Mouse (Mus musculus): Measurements from ENCODE around the gene Lrrc40.
"Not testable (repeated sequence)": the region's sequence is repeated elsewhere in the genome, so short reads cannot be mapped to it uniquely, and the experiment has no call there.

Lrrc40 gene

DNA sequence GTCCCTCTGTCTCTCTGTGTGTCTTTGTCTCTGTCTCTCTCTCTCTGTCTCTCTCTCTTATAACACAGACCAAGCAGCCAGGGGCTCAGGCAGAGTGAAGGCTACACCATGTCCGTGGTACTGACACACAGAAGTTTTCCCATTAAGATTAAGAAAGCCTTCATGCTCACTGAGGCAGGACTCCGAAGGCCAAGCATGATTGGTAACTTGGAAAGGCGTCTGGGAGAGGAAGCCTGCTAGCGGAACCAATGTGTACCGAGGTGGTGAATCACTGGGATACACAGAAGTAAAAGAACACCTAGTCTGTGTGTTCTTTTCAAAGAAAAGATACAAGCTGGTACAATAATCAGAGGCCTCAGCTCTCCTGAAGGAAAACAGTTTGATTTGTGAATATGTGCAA is 41.4 kb downstream of the Lrrc40 start:
- in situ Hi-C loops (cut with MboI, MseI) = no loop called here

DNA sequence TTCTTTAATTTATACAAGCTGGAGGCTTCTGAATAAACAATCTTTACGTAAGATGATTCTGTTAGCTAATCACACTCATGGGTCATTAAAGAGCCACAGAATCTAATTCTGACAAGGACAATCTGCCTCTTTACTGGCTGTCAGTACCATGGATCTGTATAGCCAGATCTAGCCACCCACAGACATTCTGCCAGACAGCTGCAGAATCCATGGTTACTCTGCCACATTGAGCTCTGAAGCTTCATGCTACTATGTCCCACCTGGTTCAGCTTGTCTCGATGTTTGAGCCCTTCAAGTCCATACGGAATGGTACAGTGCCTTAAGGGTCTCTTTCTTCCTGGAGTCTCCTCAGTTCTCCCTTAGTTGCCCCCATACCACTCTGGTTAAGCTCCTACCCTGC is 55.1 kb downstream of the Lrrc40 start:
- in situ Hi-C loops (cut with MboI, MseI) = no loop called here

DNA sequence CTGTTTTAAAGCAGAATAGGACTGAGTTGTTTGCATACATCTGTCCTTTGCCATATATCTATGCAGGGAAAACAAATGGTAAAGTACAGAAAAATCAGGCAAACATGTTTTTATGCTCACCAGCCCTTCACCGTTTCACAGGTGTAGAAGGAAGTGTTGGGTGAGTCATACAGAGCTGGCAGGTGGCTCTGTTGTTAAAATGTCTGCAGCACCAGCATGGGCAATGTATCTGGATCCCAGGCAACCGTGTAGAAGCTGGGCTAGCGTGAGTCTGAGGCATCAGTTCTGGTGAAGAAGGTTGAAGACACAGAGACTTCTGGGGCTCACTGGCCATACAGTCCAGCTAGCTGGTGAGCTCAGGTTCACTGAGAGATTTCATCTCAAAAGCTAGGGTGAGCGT is 57.5 kb downstream of the Lrrc40 start:
- in situ Hi-C loops (cut with MboI, MseI) = no loop called here

DNA sequence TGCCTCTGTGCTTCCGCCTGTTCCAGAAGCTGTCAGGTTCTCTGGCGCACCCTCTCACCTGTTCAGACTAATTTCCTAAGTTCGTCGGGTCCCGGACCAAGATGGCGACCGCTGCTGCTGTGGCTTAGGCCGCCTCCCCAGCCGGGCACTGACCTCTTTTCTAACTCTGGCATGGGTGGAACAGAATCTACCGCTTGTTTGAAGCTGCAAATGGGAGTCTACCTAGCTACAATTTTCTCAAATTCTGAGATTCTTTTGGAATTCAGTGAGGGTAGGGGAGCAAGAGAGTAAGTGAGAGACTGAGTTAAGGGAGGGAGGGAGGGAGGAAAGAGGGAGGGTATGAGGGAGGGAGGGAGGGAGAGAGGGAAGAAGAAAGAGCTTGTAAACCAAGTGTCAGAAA is 65.6 kb downstream of the Lrrc40 start:
- in situ Hi-C loops (cut with MboI, MseI) = not testable (repeated sequence)

DNA sequence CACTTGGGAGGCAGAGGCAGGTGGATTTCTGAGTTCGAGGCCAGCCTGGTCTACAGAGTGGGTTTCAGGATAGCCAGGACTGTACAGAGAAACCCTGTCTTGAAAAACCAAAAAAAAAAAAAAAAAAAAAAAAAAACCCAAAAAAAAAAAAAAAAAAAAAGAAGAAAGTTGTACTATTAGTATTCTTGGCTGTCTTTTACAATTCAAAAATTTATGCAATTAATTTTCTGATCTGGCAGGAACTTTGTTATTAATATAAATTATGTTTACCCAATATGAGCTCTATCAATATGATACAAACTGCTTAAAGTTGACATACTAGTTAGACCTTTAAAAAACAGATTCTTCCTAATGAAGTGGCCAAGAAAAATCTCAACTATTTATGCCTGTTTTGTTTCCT is 66.1 kb downstream of the Lrrc40 start:
- in situ Hi-C loops (cut with MboI, MseI) = not testable (repeated sequence)

DNA sequence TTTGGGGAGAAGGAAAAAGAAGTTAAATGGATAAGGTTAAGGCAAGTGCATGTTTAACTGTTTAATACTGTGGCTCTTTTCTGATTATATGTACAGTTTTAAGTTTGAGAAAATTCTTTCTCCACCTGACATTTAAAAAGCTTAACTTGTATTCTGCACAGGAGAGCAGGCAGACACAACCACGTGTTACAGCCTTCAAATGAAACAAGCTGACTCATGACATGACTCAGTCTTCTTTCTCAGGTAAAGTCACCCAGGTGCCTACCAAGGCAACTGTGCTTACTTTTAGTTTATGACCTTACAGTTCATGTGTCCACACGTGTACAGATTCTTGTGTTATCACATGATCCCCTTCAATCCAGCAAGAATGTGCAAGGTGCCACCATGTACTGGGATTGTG is 67.0 kb downstream of the Lrrc40 start:
- in situ Hi-C loops (cut with MboI, MseI) = no loop called here

DNA sequence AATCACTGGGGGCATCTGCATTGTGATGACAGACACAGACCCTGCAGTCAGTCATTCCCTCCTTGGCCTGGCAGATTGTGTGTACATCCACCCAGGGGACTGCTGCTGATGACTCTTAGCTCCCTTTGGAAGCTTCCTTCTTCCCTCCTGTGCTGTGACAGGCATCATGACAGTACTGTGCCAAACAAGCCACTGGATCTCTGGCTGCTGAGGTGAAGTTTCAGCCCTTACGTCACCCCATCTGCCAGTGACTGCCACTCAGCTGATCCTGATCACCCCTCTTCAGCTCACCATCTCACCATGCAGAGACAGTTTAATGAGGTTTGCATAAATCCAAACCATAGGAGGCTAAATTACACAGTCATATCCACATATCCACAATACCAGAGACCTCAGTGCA is 68.8 kb downstream of the Lrrc40 start:
- in situ Hi-C loops (cut with MboI, MseI) = no loop called here

Measured in T-helper 1 cell (primary cell).